Mouse (Mus musculus) cortical plate, adult 2 months (tissue): Measurements from ENCODE around the gene Cbr2. TPM values are rescaled to one million over a fixed set of nuclear protein-coding genes. Genes with fewer than 3 reads are reported as not detected.
"Not testable (repeated sequence)": the region's sequence is repeated elsewhere in the genome, so short reads cannot be mapped to it uniquely, and the experiment has no call there.

Experiments
- H3K27ac ChIP-seq: fragments of 200-500 bp; 2 replicates; pipeline ENCODE4 v1.5.1; 2012; ENCODE audit warnings: low read length, control low read depth, inconsistent platforms; ENCODE audit not compliant: insufficient read depth
- H3K4me1 ChIP-seq: fragments of 200-500 bp; 2 replicates; pipeline ENCODE4 v1.6.1; 2011; ENCODE audit warnings: low read length; ENCODE audit not compliant: control insufficient read depth, insufficient read depth
- H3K4me3 ChIP-seq: fragments of 200-500 bp; 2 replicates; pipeline ENCODE4 v1.5.1; 2011; ENCODE audit warnings: mild to moderate bottlenecking, low read length, control low read depth; ENCODE audit not compliant: insufficient read depth
- CTCF ChIP-seq: fragments of 200-500 bp; IDR thresholded peaks from 2 replicates; pipeline ENCODE4 v1.5.1; 2011; ENCODE audit warnings: mild to moderate bottlenecking, control low read depth, low read length; ENCODE audit not compliant: insufficient read depth; ENCODE audit errors: extremely low read depth
- POLR2A ChIP-seq: fragments of 200-500 bp; IDR thresholded peaks from 2 replicates; pipeline ENCODE4 v1.6.1; 2011; ENCODE audit warnings: mild to moderate bottlenecking, low read length, control low read depth; ENCODE audit not compliant: insufficient read depth; ENCODE audit errors: extremely low read depth
- polyA plus RNA-seq: library from polyadenylated mRNA; depleted of rRNA; stranded (reverse); fragments of >200 nt; gene quantifications from 2 replicates; pipeline ENCODE4 v1.2.3, GENCODE M21; 2012; rRNA removed

Cbr2 gene
- polyA plus RNA-seq = 4.6 and 4.9 TPM in 2 replicates

DNA sequence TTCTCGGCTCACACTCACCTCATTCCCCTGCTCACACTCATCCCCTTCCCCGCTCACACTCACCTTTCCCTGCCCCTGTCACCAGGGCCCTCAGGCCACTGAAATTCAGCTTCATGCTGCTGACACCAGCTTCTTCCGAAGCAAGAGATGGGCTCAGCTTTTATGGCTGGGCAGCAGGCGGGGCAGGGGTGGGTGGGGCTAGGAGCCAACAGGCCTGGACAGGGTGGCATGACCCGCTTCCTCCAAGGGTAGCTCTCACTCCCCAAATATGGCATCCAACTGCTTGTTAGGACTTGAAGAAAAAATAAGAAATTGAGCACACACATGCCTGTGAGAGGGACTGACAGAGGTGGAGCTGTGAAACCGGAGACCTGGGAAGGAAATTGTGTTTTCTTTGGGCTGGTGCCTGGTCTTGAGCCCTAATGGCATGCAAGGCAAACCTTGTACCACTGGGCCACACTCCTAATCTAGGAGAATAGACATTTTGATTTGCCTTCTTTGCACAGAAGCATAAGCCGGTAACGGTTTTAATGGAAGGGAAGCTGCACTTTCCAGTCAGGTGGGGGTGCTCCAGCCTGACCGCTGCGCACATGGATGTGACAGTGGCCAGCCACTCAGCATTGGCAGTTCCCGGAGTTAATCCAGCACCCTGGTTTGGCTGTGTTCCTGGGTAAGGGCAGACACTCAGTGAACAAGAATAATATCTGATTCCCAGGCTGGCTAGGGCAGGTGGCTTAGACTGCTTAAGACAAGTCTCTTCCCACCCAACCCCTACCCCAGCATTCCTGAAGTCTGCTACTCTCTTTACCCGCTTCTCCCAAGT lies at the start of gene Cbr2:
TSS of gene Cbr2 (minus strand) at position 257 of the 823 bp plus-strand sequence.
- H3K27ac ChIP-seq = no peak within 1 kb of the TSS
- H3K4me1 ChIP-seq = no peaks in the 10 kb centered on the region
- TF ChIP-seq CTCF = no peak
- TF ChIP-seq POLR2A = no peak
- H3K4me3 ChIP-seq = no peak within 1 kb of the TSS

DNA sequence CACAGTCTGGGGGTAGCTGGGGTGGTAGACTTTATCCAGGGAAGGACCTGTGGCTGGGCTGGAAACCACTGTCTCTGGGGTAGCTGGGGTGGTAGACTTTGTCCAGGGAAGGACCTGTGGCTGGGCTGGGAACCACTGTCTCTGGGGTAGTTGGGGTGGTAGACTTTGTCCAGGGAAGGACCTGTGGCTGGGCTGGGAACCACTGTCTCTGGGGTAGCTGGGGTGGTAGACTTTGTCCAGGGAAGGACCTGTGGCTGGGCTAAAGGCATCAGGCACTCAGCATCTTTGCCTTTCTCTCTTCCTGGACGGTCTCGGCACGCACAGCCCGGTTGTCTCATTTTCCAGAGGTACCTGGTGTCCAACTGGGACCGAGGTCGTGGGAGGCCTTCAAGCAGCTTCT lies 49.4 kb upstream of the Cbr2 start:
- H3K4me3 ChIP-seq, H3K4me1 ChIP-seq, H3K27ac ChIP-seq: not testable (repeated sequence)

DNA sequence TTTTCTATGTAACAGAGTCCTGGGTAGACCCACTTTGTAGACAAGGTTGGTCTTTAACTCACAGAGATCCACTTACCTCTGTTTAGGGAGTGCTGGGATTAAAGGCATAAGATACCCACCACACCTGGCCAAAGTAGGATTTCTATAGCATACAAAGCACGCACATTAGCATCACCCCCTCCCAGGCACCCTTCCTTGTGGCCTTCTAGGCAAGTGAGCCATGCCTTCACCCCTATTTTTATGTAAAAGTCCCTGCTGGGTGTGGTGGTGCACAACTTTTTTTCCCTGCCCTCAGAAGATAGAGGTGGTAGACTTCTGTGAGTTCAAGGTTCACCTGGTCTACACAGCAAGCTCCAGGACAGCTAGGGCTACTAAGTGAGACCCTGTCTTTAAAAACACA lies 48.0 kb upstream of the Cbr2 start:
- Histone ChIP-seq H3K27ac (no peak overlapping the region), H3K4me3 (no peak overlapping the region)
- TF ChIP-seq POLR2A = no peak
- no peak for TF ChIP-seq CTCF

DNA sequence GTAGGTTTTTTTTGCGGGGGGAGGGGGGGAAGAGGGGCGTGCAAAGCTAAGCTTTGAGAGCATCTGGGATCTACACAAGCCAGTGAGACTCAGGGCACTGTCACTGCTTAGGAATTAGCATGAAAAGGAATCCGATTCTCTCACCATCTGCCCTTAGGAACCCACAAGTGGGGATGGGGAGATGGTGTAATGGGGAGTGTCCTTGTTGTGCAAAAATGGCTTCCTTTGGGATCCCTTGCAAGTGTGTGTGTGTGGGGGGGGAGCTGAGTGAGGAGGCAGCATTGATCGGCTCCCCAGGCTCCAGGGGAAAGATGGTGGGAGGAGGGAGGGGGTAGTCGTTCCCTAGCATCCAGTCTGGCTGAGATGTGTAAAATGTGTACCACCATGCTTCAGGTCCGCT lies 45.2 kb upstream of the Cbr2 start:
- no peak for TF ChIP-seq CTCF
- no peak for TF ChIP-seq POLR2A
- no peaks in the 10 kb centered on the region for H3K4me1 ChIP-seq
- no peak overlapping the region for H3K27ac ChIP-seq
- H3K4me3 ChIP-seq = no peak overlapping the region

More for the DNA sequence above, 48.0 kb upstream of the Cbr2 start:
- H3K4me1 ChIP-seq = no peaks in the 10 kb centered on the region; the same call in 1 of the 2 replicates

DNA sequence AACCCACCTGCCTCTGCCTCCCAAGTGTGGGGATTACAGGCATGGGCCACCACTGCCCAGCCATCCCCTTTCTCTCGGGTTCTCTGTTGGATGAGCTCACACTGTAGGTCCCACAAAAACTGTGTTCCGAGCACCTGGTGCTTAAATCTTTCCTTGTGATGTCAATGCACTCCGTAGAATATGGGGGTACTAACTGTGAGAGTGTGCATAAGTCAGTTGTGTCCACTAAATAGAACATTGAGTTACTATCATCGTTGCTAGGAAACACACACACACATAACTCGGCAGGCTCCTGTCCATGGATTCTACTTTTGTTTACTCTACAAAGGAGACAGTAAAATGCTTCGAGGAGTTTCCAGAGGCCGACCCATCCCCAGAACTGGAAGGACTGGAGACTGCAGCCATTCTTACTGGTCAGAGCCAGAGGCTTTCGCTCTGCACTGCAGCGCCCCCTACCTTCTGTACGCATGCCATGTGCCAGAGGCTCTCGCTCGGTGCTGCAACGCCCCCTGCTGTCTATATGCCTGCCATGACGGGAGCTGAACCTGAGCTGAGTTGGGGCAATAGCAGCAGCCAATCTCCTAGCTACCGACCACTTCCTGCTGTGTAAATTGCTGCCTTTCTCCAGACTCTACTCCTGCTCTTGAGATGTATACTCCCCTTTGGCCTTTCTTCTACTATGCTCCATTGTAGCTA lies 44.0 kb upstream of the Cbr2 start:
- H3K4me1 ChIP-seq = no peaks in the 10 kb centered on the region
- no peak overlapping the region for H3K27ac ChIP-seq
- H3K4me3 ChIP-seq = no peak overlapping the region
- TF ChIP-seq POLR2A = no peak
- peak; percentile 100 for TF ChIP-seq CTCF

DNA sequence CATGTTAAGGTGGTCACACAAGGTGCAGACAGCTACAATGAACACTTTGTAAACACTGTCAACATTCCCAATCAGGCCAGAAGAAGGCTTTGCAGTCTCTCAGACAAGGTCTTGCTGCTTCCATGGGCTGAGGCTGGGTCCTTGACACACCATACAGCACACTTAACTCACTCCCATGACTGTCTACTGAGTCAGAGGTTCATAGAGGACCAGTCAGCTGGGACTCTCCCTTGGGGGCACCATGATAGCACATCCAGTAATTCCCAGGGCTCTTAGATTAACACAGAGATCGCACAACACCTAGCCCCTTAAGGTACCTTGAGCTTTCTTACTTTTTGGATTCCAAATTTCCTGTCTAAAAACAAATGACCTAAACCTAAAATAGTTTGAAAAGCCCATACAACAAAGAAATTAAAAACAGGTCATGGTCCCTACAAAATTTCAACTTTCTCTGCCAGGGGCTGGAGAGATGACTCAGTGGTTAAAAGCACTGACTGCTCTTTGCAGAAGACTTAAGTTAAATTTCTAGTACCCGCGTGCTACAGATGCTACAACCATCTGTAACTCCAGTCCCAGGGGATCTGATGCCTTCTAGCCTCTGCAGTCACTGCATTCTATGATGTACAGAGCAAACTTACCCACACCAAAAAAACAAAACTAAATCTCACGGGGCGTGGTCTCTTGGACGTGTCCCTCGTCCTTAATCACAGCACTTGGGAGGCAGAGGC lies 41.7 kb upstream of the Cbr2 start:
- Histone ChIP-seq H3K4me1 (no peaks in the 10 kb centered on the region), H3K27ac (no peak overlapping the region), H3K4me3 (no peak overlapping the region)
- TF ChIP-seq CTCF = no peak
- no peak for TF ChIP-seq POLR2A

DNA sequence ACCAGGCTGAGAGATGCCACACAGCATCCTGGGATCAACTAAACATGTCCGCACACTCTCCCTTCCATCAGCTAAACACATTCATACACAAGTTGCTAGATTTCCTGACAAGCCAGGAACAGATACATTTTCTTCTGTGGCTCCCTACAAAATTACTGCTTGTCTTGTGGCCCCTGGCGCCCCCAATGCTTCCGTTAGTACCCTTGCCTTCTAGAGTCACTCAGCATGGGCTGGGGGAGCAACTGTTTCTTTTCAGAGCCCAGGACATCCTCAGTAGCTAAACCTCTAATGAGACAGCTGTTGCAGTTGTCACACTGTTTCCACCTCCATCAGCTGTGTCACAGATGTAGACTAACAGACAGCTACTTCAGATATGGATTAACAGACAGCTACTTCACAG lies 40.8 kb upstream of the Cbr2 start:
- no peak overlapping the region for H3K27ac ChIP-seq
- H3K4me3 ChIP-seq = no peak overlapping the region
- H3K4me1 ChIP-seq = no peaks in the 10 kb centered on the region
- TF ChIP-seq POLR2A (no peak), CTCF (no peak)

DNA sequence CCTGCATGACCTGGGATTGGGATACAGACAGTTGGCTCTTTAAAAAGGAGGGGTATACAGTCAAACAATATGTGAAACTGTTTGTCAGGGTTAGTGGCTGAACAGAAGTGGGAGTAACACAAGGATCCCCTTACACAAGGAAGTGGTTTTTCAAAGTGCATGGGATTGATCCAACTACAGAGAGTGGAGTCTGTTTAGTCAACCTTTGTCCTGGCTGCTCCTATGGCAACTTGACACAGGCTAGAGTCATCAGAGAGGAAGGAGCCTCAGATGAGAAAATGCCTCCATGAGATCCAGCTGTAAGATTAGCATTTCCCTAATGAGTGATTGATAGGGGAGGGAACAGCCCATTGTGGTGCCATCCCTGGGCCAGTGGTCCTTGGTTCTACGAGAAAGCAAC lies 36.3 kb upstream of the Cbr2 start:
- TF ChIP-seq CTCF (no peak), POLR2A (no peak)

DNA sequence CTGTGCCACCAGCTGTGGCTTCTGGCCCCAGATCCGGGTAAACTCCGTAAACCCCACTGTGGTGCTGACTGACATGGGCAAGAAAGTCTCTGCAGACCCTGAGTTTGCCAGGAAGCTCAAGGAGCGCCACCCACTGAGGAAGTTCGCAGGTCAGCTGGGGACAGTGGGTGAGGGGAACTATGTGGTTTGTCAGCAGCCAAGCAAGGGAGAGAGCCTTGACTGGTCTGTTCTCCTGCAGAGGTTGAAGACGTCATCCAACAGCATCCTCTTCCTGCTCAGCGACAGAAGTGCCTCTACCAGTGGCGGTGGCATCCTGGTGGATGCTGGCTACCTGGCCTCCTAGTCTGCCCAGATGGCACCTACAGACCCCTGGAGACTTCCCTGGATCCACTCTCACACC lies 35.1 kb upstream of the Cbr2 start:
- not testable (repeated sequence) for H3K4me1 ChIP-seq, H3K4me3 ChIP-seq, H3K27ac ChIP-seq

More for the DNA sequence above, 36.3 kb upstream of the Cbr2 start:
- H3K27ac ChIP-seq = no peak overlapping the region
- H3K4me1 ChIP-seq = no peaks in the 10 kb centered on the region
- H3K4me3 ChIP-seq = no peak overlapping the region

DNA sequence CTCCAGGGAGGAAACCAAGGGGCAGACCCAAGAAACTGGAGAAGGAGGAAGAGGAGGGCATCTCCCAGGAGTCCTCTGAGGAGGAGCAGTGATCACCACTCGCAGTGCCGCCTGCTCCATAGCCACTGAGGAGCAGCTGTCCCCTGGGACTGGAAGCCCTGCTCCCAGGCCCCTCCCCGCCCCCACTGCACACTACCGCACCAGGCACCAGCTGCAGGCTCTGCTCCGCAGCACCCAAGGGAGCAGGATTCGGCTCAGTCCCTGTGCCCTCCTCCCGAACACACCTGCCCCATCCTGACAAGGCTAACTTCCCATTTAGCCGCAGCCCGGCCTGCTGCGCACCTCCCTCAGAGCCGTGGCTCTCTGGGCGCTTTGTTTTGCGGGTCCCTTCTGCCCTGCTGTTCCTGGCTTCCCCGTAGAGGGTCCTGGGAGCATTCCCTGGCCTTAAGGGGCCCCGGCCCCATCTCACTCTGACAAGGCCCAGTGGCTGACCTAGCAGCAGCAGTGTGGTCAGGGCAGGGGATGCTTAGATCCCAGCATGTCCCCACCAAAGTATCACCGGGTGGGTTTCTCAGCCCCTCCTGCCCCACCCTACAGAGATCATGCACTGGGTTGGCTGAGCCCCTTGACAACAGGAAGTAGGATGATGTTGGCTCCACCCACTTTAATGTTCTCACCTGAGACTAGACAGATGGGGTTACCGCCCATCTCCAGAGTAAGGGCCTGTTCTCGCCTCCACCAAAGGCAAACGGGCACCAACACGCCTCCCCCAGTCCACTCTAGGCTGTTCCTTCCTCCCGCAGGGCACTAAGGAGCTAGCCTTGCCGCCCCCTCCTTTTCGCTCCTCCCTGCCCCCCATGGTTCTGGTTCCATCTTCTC lies 31.4 kb upstream of the Cbr2 start:
- not testable (repeated sequence) for H3K4me3 ChIP-seq, H3K27ac ChIP-seq, H3K4me1 ChIP-seq

DNA sequence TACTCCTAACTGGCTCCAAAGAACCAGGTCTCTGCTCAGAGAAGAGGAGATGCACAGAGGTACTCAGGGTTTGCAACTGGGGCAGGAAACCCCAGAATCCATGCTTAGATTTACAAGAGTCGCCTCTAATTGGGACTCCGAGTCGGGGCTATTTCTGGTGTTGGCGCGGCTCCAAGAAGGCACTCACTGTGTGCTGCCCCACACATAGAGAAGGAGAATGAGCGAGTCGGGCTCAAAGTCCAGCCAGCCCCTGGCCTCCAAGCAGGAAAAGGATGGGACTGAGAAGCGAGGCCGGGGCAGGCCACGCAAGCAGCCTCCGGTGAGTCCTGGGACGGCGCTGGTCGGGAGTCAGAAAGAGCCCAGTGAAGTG lies 30.7 kb upstream of the Cbr2 start, which contains the start of gene Hmga1b:
TSS of gene Hmga1b (plus strand) at position 123 of the 370 bp plus-strand sequence.
- H3K4me3 ChIP-seq, H3K27ac ChIP-seq, H3K4me1 ChIP-seq: not testable (repeated sequence)
